Mouse (Mus musculus): ENCODE results near the gene Setd7. TPM values are rescaled to one million over a fixed set of nuclear protein-coding genes. Genes with fewer than 3 reads are reported as not detected.

Gene Setd7
- polyA plus RNA-seq, 1 experiment from 2014 or later = 0.48 TPM

DNA sequence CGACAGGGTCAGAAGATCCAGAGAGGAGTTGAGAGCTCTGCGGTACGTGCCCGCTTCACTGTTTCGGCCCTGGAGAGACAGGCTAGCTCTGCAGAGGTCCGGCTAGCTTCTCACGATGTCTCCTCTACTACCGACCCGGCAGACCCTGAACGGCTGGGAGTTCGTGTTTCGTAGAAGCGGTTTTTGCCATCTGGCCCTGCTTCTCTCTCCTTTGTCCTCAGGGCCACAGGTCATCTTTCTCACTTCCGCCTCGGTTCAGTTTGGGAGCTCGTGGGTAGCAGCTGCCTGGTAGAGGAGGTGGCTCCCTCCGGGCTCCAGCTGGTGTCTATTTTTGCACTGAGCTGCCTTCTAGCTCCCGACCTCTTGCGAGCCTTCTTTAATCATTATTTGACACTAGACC is 55.2 kb downstream of the Setd7 start:
- WGBS (ENCODE audit: insufficient replicate concordance) = 67% methylated on average over 19 of the region's 19 CpGs
- ATAC-seq (no peak), DNase-seq (no peak)
- Histone ChIP-seq H3K4me2 (ENCODE audit: low read depth, low read length) (no peak overlapping the region), H3K9me3 (ENCODE audit: low read length) (no peaks in the 10 kb centered on the region), H3K4me1 (ENCODE audit: insufficient read depth) (no peaks in the 10 kb centered on the region), H3K27ac (ENCODE audit: low read depth) (no peak overlapping the region), H3K9ac (replicated peaks) (no peak overlapping the region), H3K27me3 (ENCODE audit: insufficient read depth, low read length) (0 out of 2 replicates have a peak, but pooled peaks cover 3% of the 10 kb centered on the region), H3K36me3 (replicated peaks; ENCODE audit: insufficient read depth, low read length) (no peaks in the 10 kb centered on the region), H3K4me3 (ENCODE audit: low read depth, low read length) (no peak overlapping the region)
- TF ChIP-seq EP300 (IDR thresholded peaks at IDR 0.05; ENCODE audit: low read depth) (no peak), CTCF (IDR thresholded peaks at IDR 0.05; ENCODE audit: low read depth) (no peak)

DNA sequence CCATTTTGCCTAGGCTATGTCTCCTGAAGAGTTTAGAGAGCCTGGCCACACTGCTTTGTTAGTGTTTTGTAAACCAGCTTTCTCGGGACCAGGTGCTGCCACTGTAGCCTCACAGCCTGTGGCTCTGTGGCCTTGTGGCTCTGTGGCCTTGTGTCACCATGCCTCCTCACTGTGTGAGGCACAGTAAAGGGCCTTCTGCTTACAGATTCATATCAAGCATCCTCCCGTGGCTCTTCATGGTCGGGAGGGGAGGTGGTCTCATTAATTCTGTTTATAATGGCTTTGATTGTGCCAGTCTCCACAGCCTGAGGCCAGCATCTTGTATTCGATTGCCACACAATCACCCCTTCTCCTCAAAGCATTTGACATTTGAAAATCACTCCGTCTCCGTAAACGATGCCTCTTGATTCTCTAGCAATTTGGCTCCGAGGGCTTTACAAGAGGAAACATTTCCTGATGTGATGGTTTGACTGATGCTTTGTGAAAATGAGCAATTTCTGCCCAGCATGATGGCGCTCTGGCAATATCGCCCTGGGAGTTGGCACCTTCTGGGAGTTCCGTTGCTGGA is 56.2 kb downstream of the Setd7 start:
- H3K4me3 ChIP-seq (ENCODE audit: low read depth, low read length) = no peak overlapping the region
- DNase-seq = no peak
- H3K4me2 ChIP-seq (ENCODE audit: low read depth, low read length) = no peak overlapping the region
- no peak overlapping the region for H3K9ac ChIP-seq (replicated peaks)
- no peak for ATAC-seq
- no peak for TF ChIP-seq CTCF (IDR thresholded peaks at IDR 0.05; ENCODE audit: low read depth)
- TF ChIP-seq EP300 (IDR thresholded peaks at IDR 0.05; ENCODE audit: low read depth) = no peak
- H3K9me3 ChIP-seq (ENCODE audit: low read length) = no peaks in the 10 kb centered on the region
- 0 out of 2 replicates have a peak, but pooled peaks cover 3% of the 10 kb centered on the region for H3K27me3 ChIP-seq (ENCODE audit: insufficient read depth, low read length)
- 77% methylated on average over 11 of the region's 11 CpGs for WGBS (ENCODE audit: insufficient replicate concordance)
- H3K36me3 ChIP-seq (replicated peaks; ENCODE audit: insufficient read depth, low read length) = no peaks in the 10 kb centered on the region
- no peaks in the 10 kb centered on the region for H3K4me1 ChIP-seq (ENCODE audit: insufficient read depth)
- H3K27ac ChIP-seq (ENCODE audit: low read depth) = no peak overlapping the region

DNA sequence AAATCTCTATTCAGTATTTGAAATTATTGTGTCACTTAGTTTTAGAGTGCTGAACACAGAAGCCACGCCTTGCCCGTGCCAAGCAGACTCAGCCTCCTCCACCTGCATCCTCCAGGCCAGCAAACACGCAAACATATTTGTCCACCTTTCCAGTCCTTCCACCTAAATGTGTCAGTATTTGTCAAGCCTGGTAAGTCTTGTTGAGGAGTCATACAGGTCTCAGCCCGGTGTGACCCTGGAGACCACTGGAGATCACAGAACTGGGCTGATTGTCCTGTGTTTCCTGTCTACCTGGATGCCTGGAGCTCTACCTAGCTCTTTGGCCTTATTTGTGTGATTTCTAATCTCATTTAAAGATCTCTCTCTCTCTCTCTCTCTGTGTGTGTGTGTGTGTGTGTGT is 60.8 kb downstream of the Setd7 start:
- Histone ChIP-seq H3K4me2 (ENCODE audit: low read depth, low read length) (no peak overlapping the region), H3K27me3 (ENCODE audit: insufficient read depth, low read length) (no peaks in the 10 kb centered on the region), H3K27ac (ENCODE audit: low read depth) (no peak overlapping the region), H3K9ac (replicated peaks) (no peak overlapping the region), H3K4me3 (ENCODE audit: low read depth, low read length) (no peak overlapping the region), H3K36me3 (replicated peaks; ENCODE audit: insufficient read depth, low read length) (0 out of 2 replicates have a peak, but pooled peaks cover 3% of the 10 kb centered on the region), H3K9me3 (ENCODE audit: low read length) (no peaks in the 10 kb centered on the region), H3K4me1 (ENCODE audit: insufficient read depth) (no peaks in the 10 kb centered on the region)
- no peak for ATAC-seq
- WGBS (ENCODE audit: insufficient replicate concordance) = 83% methylated on average over 4 of the region's 4 CpGs
- TF ChIP-seq CTCF (IDR thresholded peaks at IDR 0.05; ENCODE audit: low read depth) (no peak), EP300 (IDR thresholded peaks at IDR 0.05; ENCODE audit: low read depth) (no peak)
- no peak for DNase-seq

DNA sequence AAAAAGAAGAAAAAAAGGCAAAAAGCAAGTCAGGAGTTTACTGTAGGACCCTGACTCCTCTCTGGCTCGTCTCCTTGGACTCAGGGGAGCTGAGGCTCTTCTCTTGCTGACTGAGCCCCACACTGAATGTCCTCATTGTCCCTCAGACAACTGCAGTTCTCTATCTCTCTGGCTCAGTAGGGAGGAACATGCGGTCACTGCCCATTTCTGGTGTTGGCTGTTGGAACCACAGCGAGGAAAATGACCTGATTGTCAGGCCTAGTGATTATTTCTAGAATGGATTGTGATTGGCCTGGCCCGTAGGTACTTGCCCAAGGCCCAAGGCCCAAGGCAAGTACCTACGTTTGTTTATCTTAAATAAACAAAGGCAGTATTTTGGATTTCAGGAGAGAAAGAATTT is 62.0 kb downstream of the Setd7 start:
- TF ChIP-seq EP300 (IDR thresholded peaks at IDR 0.05; ENCODE audit: low read depth) = no peak
- no peak for TF ChIP-seq CTCF (IDR thresholded peaks at IDR 0.05; ENCODE audit: low read depth)
- Histone ChIP-seq H3K27ac (ENCODE audit: low read depth) (no peak overlapping the region), H3K4me3 (ENCODE audit: low read depth, low read length) (no peak overlapping the region), H3K9me3 (ENCODE audit: low read length) (no peaks in the 10 kb centered on the region), H3K9ac (replicated peaks) (no peak overlapping the region), H3K4me1 (ENCODE audit: insufficient read depth) (no peaks in the 10 kb centered on the region), H3K27me3 (ENCODE audit: insufficient read depth, low read length) (no peaks in the 10 kb centered on the region), H3K4me2 (ENCODE audit: low read depth, low read length) (no peak overlapping the region), H3K36me3 (replicated peaks; ENCODE audit: insufficient read depth, low read length) (peaks cover 9% of the 10 kb centered on the region; the same call in 1 of the 2 replicates)
- DNase-seq (no peak), ATAC-seq (no peak)
- WGBS (ENCODE audit: insufficient replicate concordance) = 63% methylated on average over 5 of the region's 5 CpGs

DNA sequence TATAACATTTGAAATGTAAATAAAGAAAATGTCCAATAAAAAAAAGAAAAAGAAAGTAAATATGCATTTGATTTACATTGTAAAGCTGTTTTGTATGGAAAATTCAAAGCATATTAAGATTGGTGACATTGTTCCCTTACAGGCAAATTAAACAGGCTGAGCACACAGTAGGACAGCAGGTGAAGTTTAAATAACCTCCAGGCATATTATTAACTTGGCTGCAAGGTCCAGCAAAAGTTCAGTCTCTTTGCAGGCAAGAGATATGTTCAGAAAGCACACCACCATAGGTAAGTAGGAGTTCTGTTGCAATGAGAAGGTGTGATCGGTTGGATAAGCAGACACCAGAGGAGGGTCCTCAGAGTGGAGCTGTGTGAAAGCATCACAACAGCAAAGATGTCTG is 62.7 kb downstream of the Setd7 start:
- Histone ChIP-seq H3K36me3 (replicated peaks; ENCODE audit: insufficient read depth, low read length) (peaks cover 14% of the 10 kb centered on the region), H3K9me3 (ENCODE audit: low read length) (no peaks in the 10 kb centered on the region), H3K9ac (replicated peaks) (no peak overlapping the region), H3K4me1 (ENCODE audit: insufficient read depth) (no peaks in the 10 kb centered on the region), H3K27me3 (ENCODE audit: insufficient read depth, low read length) (no peaks in the 10 kb centered on the region), H3K27ac (ENCODE audit: low read depth) (no peak overlapping the region), H3K4me2 (ENCODE audit: low read depth, low read length) (no peak overlapping the region), H3K4me3 (ENCODE audit: low read depth, low read length) (no peak overlapping the region)
- no peak for ATAC-seq
- WGBS (ENCODE audit: insufficient replicate concordance) = 76% methylated on average over 1 of the region's 1 CpGs
- DNase-seq = no peak
- TF ChIP-seq CTCF (IDR thresholded peaks at IDR 0.05; ENCODE audit: low read depth) (no peak), EP300 (IDR thresholded peaks at IDR 0.05; ENCODE audit: low read depth) (no peak)

DNA sequence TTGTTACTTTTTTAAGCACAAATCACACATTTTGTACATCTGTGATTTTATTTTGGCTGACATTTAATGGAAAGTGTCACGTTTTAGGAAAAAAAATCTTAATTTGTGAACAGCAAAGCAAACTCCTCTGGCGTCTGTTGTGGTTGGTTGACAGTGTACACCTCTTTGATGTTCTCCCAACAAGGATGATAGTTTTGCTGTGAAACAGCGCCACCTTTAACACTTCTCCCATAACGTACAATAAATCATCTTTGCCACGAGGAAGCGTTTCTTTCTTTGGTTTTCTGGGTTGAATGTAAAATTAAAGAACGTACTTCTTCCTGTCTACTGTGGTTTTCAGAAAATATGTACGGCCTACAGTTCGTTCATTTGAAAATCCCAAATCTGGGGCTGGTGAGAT is 65.0 kb downstream of the Setd7 start:
- no peaks in the 10 kb centered on the region for H3K27me3 ChIP-seq (ENCODE audit: insufficient read depth, low read length)
- H3K4me1 ChIP-seq (ENCODE audit: insufficient read depth) = no peaks in the 10 kb centered on the region
- TF ChIP-seq CTCF (IDR thresholded peaks at IDR 0.05; ENCODE audit: low read depth) (no peak), EP300 (IDR thresholded peaks at IDR 0.05; ENCODE audit: low read depth) (no peak)
- ATAC-seq (no peak), DNase-seq (no peak)
- WGBS (ENCODE audit: insufficient replicate concordance) = 79% methylated on average over 9 of the region's 9 CpGs
- no peaks in the 10 kb centered on the region for H3K9me3 ChIP-seq (ENCODE audit: low read length)
- H3K4me3 ChIP-seq (ENCODE audit: low read depth, low read length) = no peak overlapping the region
- no peak overlapping the region for H3K9ac ChIP-seq (replicated peaks)
- no peak overlapping the region for H3K4me2 ChIP-seq (ENCODE audit: low read depth, low read length)
- H3K27ac ChIP-seq (ENCODE audit: low read depth) = no peak overlapping the region
- peaks cover 14% of the 10 kb centered on the region for H3K36me3 ChIP-seq (replicated peaks; ENCODE audit: insufficient read depth, low read length)

DNA sequence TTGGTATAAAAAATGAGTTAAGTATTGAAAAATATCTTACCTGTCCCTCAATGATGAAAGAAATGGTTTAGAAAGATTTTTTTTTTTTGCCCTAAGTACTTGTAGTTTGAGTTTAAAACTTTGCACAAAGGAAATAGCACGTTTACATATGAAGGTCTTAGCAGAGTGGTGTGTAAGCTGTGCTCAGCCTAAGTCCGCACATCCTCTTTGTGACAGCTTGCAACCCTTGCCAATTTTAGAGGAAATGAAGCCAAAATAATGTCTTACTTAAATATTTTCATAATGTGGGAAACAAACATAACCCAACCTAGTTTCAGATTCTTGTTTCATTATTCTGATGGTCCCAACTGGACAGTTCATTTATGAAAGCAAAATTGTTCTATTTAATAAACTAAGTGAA is 66.2 kb downstream of the Setd7 start:
- peaks cover 14% of the 10 kb centered on the region for H3K36me3 ChIP-seq (replicated peaks; ENCODE audit: insufficient read depth, low read length)
- H3K4me1 ChIP-seq (ENCODE audit: insufficient read depth) = no peaks in the 10 kb centered on the region
- H3K27ac ChIP-seq (ENCODE audit: low read depth) = no peak overlapping the region
- H3K27me3 ChIP-seq (ENCODE audit: insufficient read depth, low read length) = no peaks in the 10 kb centered on the region
- no peak for ATAC-seq
- no peak overlapping the region for H3K4me2 ChIP-seq (ENCODE audit: low read depth, low read length)
- H3K9me3 ChIP-seq (ENCODE audit: low read length) = no peaks in the 10 kb centered on the region
- no peak for DNase-seq
- TF ChIP-seq CTCF (IDR thresholded peaks at IDR 0.05; ENCODE audit: low read depth) = no peak
- no peak for TF ChIP-seq EP300 (IDR thresholded peaks at IDR 0.05; ENCODE audit: low read depth)
- H3K4me3 ChIP-seq (ENCODE audit: low read depth, low read length) = no peak overlapping the region
- 67% methylated on average over 2 of the region's 2 CpGs for WGBS (ENCODE audit: insufficient replicate concordance)
- no peak overlapping the region for H3K9ac ChIP-seq (replicated peaks)

Measured in liver, postnatal 0 days (tissue).